Comparison of ENCODE assay signal across 8 mouse cellular contexts in genomic region chr9:61054427-61054826, GRCm38 (mm10).
A peak's percentile ranks its signal among the peaks of the same experiment; 100 is the strongest.
DNase-seq lines count a peak whose midpoint lies in the region; ATAC-seq lines count a peak whose summit lies in the region.

No protein-coding gene starts in this region.

- H3K36me3 ChIP-seq in forebrain, embryonic 10.5 days (replicated peaks): no peaks in the 10 kb centered on the region
- H3K36me3 ChIP-seq in forebrain, embryonic 13.5 days (ENCODE audit: poor library complexity, severe bottlenecking): no peaks in the 10 kb centered on the region
- no peaks in the 10 kb centered on the region for H3K36me3 ChIP-seq in embryonic facial prominence, embryonic 12.5 days
- H3K36me3 ChIP-seq in limb, embryonic 11.5 days (ENCODE audit: control insufficient read depth, insufficient read depth, low read length): no peaks in the 10 kb centered on the region
- H3K36me3 ChIP-seq in neural tube, embryonic 11.5 days (ENCODE audit: control insufficient read depth, insufficient read depth, low read length): no peaks in the 10 kb centered on the region

- WGBS in forebrain, embryonic 10.5 days: 51% methylated on average over 3 of the region's 3 CpGs
- WGBS in forebrain, embryonic 13.5 days: 36% methylated on average over 3 of the region's 3 CpGs
- 19% methylated on average over 3 of the region's 3 CpGs for WGBS in embryonic facial prominence, embryonic 12.5 days
- 5% methylated on average over 3 of the region's 3 CpGs for WGBS in limb, embryonic 11.5 days
- 34% methylated on average over 3 of the region's 3 CpGs for WGBS in neural tube, embryonic 11.5 days

- peak overlapping the region; percentile 32 for H3K27ac ChIP-seq in forebrain, embryonic 10.5 days
- no peak overlapping the region for H3K27ac ChIP-seq in forebrain, embryonic 13.5 days
- H3K27ac ChIP-seq in embryonic facial prominence, embryonic 12.5 days: peak overlapping the region; percentile 32; the same call in 1 of the 2 replicates
- no peak overlapping the region for H3K27ac ChIP-seq in limb, embryonic 11.5 days (replicated peaks; ENCODE audit: low read depth, low read length)
- no peak overlapping the region for H3K27ac ChIP-seq in neural tube, embryonic 11.5 days (ENCODE audit: low read depth, low read length)

- H3K9ac ChIP-seq in forebrain, embryonic 13.5 days: no peak overlapping the region
- no peak overlapping the region for H3K9ac ChIP-seq in embryonic facial prominence, embryonic 12.5 days
- H3K9ac ChIP-seq in limb, embryonic 11.5 days (ENCODE audit: low read length): no peak overlapping the region
- H3K9ac ChIP-seq in neural tube, embryonic 11.5 days (ENCODE audit: low read length): no peak overlapping the region

- no peak for ATAC-seq in forebrain, embryonic 13.5 days
- ATAC-seq in embryonic facial prominence, embryonic 12.5 days (ENCODE audit: insufficient number of reproducible peaks, insufficient read depth, low FRiP score, low TSS enrichment): peak; percentile 59
- peak; percentile 69 to 80 for ATAC-seq in hematopoietic stem cell, adult 5-6 weeks (replicated peaks in 1 of 2; ENCODE audit: insufficient read depth in 1 of 2, low FRiP score in 2 of 2, low TSS enrichment in 1 of 2, low read depth in 1 of 2, poor library complexity in 2 of 2, severe bottlenecking in 2 of 2)
- peak; percentile 71; the same call in 1 of the 2 replicates for ATAC-seq in limb, embryonic 11.5 days (ENCODE audit: insufficient number of reproducible peaks, low FRiP score, low TSS enrichment, low read depth)
- no peak for ATAC-seq in neural tube, embryonic 11.5 days (ENCODE audit: insufficient read depth, low FRiP score, low TSS enrichment)

- peaks cover 9% of the 10 kb centered on the region; the same call in 1 of the 2 replicates for H3K9me3 ChIP-seq in forebrain, embryonic 10.5 days
- H3K9me3 ChIP-seq in forebrain, embryonic 13.5 days (replicated peaks): no peaks in the 10 kb centered on the region; the same call in 1 of the 2 replicates
- H3K9me3 ChIP-seq in embryonic facial prominence, embryonic 12.5 days: no peaks in the 10 kb centered on the region
- H3K9me3 ChIP-seq in limb, embryonic 11.5 days (ENCODE audit: control insufficient read depth, low read length): no peaks in the 10 kb centered on the region
- H3K9me3 ChIP-seq in neural tube, embryonic 11.5 days (ENCODE audit: control insufficient read depth, low read length): no peaks in the 10 kb centered on the region

- H3K4me2 ChIP-seq in forebrain, embryonic 13.5 days: no peak overlapping the region
- H3K4me2 ChIP-seq in embryonic facial prominence, embryonic 12.5 days (replicated peaks): no peak overlapping the region
- no peak overlapping the region for H3K4me2 ChIP-seq in limb, embryonic 11.5 days (ENCODE audit: low read depth, severe bottlenecking)
- no peak overlapping the region for H3K4me2 ChIP-seq in neural tube, embryonic 11.5 days (ENCODE audit: low read depth)

- H3K4me3 ChIP-seq in forebrain, embryonic 10.5 days: no peak overlapping the region
- no peak overlapping the region for H3K4me3 ChIP-seq in forebrain, embryonic 13.5 days
- no peak overlapping the region for H3K4me3 ChIP-seq in embryonic facial prominence, embryonic 12.5 days
- H3K4me3 ChIP-seq in limb, embryonic 11.5 days (ENCODE audit: low read depth, low read length): no peak overlapping the region
- H3K4me3 ChIP-seq in neural tube, embryonic 11.5 days (ENCODE audit: low read depth, low read length): no peak overlapping the region

- H3K4me1 ChIP-seq in forebrain, embryonic 10.5 days: peaks cover 34% of the 10 kb centered on the region
- H3K4me1 ChIP-seq in forebrain, embryonic 13.5 days: peaks cover 27% of the 10 kb centered on the region
- peaks cover 35% of the 10 kb centered on the region for H3K4me1 ChIP-seq in embryonic facial prominence, embryonic 12.5 days
- H3K4me1 ChIP-seq in limb, embryonic 11.5 days (ENCODE audit: control insufficient read depth, insufficient read depth, low read length): peaks cover 11% of the 10 kb centered on the region
- 0 out of 2 replicates have a peak, but pooled peaks cover 4% of the 10 kb centered on the region for H3K4me1 ChIP-seq in neural tube, embryonic 11.5 days (ENCODE audit: control insufficient read depth, insufficient read depth, low read length)

- peaks cover 62% of the 10 kb centered on the region for H3K27me3 ChIP-seq in forebrain, embryonic 10.5 days (ENCODE audit: poor library complexity, severe bottlenecking)
- H3K27me3 ChIP-seq in forebrain, embryonic 13.5 days: peaks cover 18% of the 10 kb centered on the region; the same call in 1 of the 2 replicates
- 0 out of 2 replicates have a peak, but pooled peaks cover 8% of the 10 kb centered on the region for H3K27me3 ChIP-seq in embryonic facial prominence, embryonic 12.5 days
- H3K27me3 ChIP-seq in limb, embryonic 11.5 days (ENCODE audit: control insufficient read depth, insufficient read depth, low read length): 0 out of 2 replicates have a peak, but pooled peaks cover 4% of the 10 kb centered on the region
- H3K27me3 ChIP-seq in neural tube, embryonic 11.5 days (ENCODE audit: control insufficient read depth, insufficient read depth, low read length): no peaks in the 10 kb centered on the region

- DNase-seq in forebrain, embryonic 10.5 days (ENCODE audit: extremely low spot score, low spot score): no peak
- peak; percentile 50 to 53 for DNase-seq in CD8-positive naive resting alpha-beta T cell, adult 2 months (ENCODE audit: low read depth in 2 of 2, low spot score in 2 of 2)
- peak; percentile 63 for DNase-seq in limb, embryonic 11.5 days (ENCODE audit: low spot score)
- peak; percentile 61 for DNase-seq in neural tube, embryonic 11.5 days (ENCODE audit: low spot score)
- peak; percentile 97 for DNase-seq in thymus, postnatal 0 days (ENCODE audit: low spot score)

Comparison
In these comparisons a context has a peak if more than half of its experiments do, and no peak if none do; other contexts are left out.
1. H3K27ac ChIP-seq: peak in forebrain, embryonic 10.5 days (single experiment) and embryonic facial prominence, embryonic 12.5 days (single experiment); none in forebrain, embryonic 13.5 days (single experiment), limb, embryonic 11.5 days (single experiment) and neural tube, embryonic 11.5 days (single experiment).
2. ATAC-seq: peak in embryonic facial prominence, embryonic 12.5 days (single experiment), hematopoietic stem cell, adult 5-6 weeks (2 of 2) and limb, embryonic 11.5 days (single experiment); none in forebrain, embryonic 13.5 days (single experiment) and neural tube, embryonic 11.5 days (single experiment).